Mouse (Mus musculus): ENCODE results near the gene RPS10-NUDT3. TPM values are rescaled to one million over a fixed set of nuclear protein-coding genes. Genes with fewer than 3 reads are reported as not detected.
A peak's percentile ranks its signal among the peaks of the same experiment; 100 is the strongest.

The RPS10-NUDT3 gene
- polyA plus RNA-seq, 1 experiment from 2014 or later = not detected

DNA sequence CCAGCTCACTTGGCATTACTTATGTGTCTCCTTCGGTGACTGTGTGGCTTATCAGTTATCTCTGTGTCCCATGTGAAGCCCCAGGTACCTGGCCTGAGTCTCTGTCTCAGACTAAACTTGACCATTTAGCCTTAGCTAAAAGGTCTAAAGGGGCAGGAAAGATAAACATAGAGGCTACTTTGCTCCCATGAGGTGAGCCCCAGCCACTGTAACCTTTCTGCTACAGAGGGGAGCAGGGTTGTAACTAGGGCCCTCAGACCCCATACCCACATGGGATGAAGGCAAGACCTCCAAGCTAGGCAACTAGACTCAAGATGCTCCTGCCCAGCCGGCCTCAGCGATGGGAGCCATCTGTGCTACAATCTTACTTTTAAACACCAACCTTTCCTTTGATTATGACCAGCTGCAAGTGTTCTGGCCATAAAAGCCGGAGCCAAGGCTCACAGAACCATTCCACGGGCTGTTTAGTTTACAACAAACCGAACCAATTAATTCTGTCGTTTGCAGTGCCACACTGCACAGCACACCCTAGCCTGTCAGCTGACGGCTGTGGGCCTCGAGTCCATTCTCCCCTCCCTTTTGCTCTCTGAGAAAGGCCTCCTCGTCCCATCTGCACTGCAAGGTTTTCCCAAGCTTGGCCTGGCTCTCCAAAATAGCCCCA lies 59.8 kb downstream of the RPS10-NUDT3 start:
- H3K4me1 ChIP-seq (ENCODE audit: control insufficient read depth, insufficient read depth, low read length) = no peaks in the 10 kb centered on the region
- no peak overlapping the region for H3K4me3 ChIP-seq (ENCODE audit: low read length)
- no peaks in the 10 kb centered on the region for H3K27me3 ChIP-seq (ENCODE audit: control insufficient read depth, insufficient read depth, low read length)
- 32% methylated on average over 10 of the region's 10 CpGs for WGBS
- H3K27ac ChIP-seq (ENCODE audit: low read depth, low read length) = no peak overlapping the region
- ATAC-seq (ENCODE audit: low FRiP score, low TSS enrichment) = no peak
- H3K36me3 ChIP-seq (ENCODE audit: control insufficient read depth, insufficient read depth, low read length) = peaks cover 40% of the 10 kb centered on the region
- no peak overlapping the region for H3K4me2 ChIP-seq (replicated peaks; ENCODE audit: low read depth, low read length)
- H3K9me3 ChIP-seq (ENCODE audit: control insufficient read depth, low read length) = no peaks in the 10 kb centered on the region
- H3K9ac ChIP-seq (ENCODE audit: low read depth, low read length) = no peak overlapping the region

DNA sequence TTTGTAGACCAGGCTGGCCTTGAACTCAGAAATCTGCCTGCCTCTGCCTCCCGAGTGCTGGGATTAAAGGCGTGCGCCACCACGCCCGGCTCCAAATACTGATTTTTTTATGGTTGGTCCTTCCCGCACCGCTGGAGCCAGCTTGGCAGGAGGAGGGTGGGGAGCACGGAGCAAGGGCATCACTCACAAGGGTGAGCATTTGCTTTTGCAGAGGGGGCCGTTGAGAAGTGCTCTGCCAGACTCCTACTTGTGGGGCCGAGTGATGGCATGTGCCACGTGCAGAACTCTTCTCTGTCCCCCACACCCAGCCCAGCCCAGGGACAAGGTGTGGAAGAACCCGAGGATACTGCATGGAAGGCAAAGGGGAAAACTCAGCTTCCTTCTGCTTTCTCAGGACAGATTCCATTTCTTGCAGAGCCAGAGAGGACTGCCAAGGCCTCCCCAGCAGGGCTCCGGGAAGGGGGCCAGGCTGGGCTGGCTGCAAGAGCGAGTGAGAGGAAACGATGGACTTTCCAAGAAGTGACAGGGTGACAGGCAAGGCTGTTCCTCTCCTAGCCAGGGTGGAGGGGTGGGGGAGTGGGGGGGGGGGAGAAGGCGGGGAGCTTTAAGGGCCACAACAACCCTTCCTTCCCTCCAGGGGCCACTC lies 60.4 kb downstream of the RPS10-NUDT3 start:
- 95% methylated on average over 15 of the region's 16 CpGs for WGBS
- Histone ChIP-seq H3K27me3 (ENCODE audit: control insufficient read depth, insufficient read depth, low read length) (no peaks in the 10 kb centered on the region), H3K4me1 (ENCODE audit: control insufficient read depth, insufficient read depth, low read length) (no peaks in the 10 kb centered on the region), H3K9ac (ENCODE audit: low read depth, low read length) (no peak overlapping the region), H3K9me3 (ENCODE audit: control insufficient read depth, low read length) (no peaks in the 10 kb centered on the region), H3K4me2 (replicated peaks; ENCODE audit: low read depth, low read length) (no peak overlapping the region), H3K27ac (ENCODE audit: low read depth, low read length) (no peak overlapping the region), H3K36me3 (ENCODE audit: control insufficient read depth, insufficient read depth, low read length) (peaks cover 34% of the 10 kb centered on the region), H3K4me3 (ENCODE audit: low read length) (no peak overlapping the region)
- no peak for ATAC-seq (ENCODE audit: low FRiP score, low TSS enrichment)

DNA sequence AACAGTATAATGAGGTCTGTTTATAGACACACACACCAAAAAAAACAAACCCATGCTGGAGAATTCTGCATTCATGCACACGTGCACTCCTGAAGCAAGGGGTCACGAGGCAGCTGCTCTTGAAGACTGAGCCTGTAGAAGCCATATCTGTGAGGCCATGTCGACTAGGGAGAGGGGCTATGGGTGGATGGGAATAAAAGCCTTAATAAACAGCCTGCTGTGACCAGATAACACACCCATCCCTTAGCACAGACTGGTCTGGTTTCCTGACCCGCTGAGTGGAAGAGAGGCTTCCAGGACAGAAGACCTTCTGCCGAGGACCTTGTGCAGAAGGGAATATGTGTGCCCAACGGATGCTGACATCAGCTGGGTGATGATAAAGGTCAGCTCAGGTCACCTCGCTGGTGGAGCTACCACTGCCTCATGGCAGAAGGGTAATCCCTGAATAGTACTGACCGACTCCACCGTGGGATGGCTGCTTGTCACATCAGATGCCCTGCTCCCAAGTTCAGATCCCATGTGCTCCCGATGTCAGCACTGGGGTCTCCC lies 61.2 kb downstream of the RPS10-NUDT3 start:
- Histone ChIP-seq H3K9me3 (ENCODE audit: control insufficient read depth, low read length) (no peaks in the 10 kb centered on the region), H3K4me3 (ENCODE audit: low read length) (no peak overlapping the region), H3K4me1 (ENCODE audit: control insufficient read depth, insufficient read depth, low read length) (no peaks in the 10 kb centered on the region), H3K27ac (ENCODE audit: low read depth, low read length) (no peak overlapping the region), H3K9ac (ENCODE audit: low read depth, low read length) (no peak overlapping the region), H3K36me3 (ENCODE audit: control insufficient read depth, insufficient read depth, low read length) (peaks cover 26% of the 10 kb centered on the region; the same call in 1 of the 2 replicates), H3K27me3 (ENCODE audit: control insufficient read depth, insufficient read depth, low read length) (no peaks in the 10 kb centered on the region), H3K4me2 (replicated peaks; ENCODE audit: low read depth, low read length) (no peak overlapping the region)
- 85% methylated on average over 10 of the region's 10 CpGs for WGBS
- no peak for ATAC-seq (ENCODE audit: low FRiP score, low TSS enrichment)

DNA sequence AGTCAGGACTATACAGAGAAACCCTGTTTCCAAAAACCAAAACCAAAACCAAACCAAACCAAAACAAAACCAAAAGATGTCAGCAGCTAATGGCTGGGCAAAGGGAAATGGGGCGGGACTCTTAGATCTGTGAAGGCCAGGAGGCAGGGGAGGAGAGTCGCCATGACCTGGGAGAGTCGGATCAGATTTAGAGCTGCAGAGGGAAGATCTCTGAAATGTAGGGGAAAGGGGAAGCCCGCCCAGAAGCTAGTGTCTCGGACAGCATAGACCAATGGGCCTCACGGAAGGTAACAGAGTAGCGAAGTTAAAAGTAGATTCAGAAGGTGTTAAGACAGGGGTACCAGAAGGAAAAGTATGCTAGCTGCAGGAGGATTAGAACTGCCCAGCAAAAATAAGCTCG lies 63.7 kb downstream of the RPS10-NUDT3 start:
- Histone ChIP-seq H3K4me1 (ENCODE audit: control insufficient read depth, insufficient read depth, low read length) (no peaks in the 10 kb centered on the region), H3K9ac (ENCODE audit: low read depth, low read length) (no peak overlapping the region), H3K4me2 (replicated peaks; ENCODE audit: low read depth, low read length) (no peak overlapping the region), H3K4me3 (ENCODE audit: low read length) (no peak overlapping the region), H3K27ac (ENCODE audit: low read depth, low read length) (no peak overlapping the region), H3K27me3 (ENCODE audit: control insufficient read depth, insufficient read depth, low read length) (no peaks in the 10 kb centered on the region), H3K9me3 (ENCODE audit: control insufficient read depth, low read length) (no peaks in the 10 kb centered on the region), H3K36me3 (ENCODE audit: control insufficient read depth, insufficient read depth, low read length) (peaks cover 11% of the 10 kb centered on the region; the same call in 1 of the 2 replicates)
- WGBS = 70% methylated on average over 8 of the region's 8 CpGs
- no peak for ATAC-seq (ENCODE audit: low FRiP score, low TSS enrichment)

DNA sequence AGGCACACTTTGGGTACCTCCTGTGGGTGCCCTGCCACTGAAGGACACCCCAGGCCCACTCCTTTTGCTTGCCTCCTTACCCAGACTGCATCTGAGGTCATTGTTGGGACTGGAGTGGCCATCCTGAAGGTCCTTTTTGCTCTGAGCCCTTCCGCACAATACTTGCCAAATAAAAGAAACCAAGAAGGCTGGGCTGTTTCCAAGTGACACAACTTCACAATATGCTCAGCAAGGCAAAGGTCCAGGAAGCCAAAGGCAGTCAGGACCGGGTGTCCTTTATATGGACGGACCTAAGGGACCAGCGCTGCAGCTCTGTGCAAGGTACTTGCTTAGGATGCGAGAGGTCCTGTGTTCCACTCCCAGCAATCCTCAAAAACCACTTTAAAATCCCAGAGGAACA lies 66.8 kb downstream of the RPS10-NUDT3 start:
- no peak for ATAC-seq (ENCODE audit: low FRiP score, low TSS enrichment)
- Histone ChIP-seq H3K4me1 (ENCODE audit: control insufficient read depth, insufficient read depth, low read length) (peaks cover 8% of the 10 kb centered on the region), H3K27ac (ENCODE audit: low read depth, low read length) (no peak overlapping the region), H3K27me3 (ENCODE audit: control insufficient read depth, insufficient read depth, low read length) (no peaks in the 10 kb centered on the region), H3K9ac (ENCODE audit: low read depth, low read length) (no peak overlapping the region), H3K9me3 (ENCODE audit: control insufficient read depth, low read length) (no peaks in the 10 kb centered on the region), H3K4me3 (ENCODE audit: low read length) (no peak overlapping the region), H3K4me2 (replicated peaks; ENCODE audit: low read depth, low read length) (no peak overlapping the region), H3K36me3 (ENCODE audit: control insufficient read depth, insufficient read depth, low read length) (no peaks in the 10 kb centered on the region)
- 93% methylated on average over 5 of the region's 5 CpGs for WGBS

DNA sequence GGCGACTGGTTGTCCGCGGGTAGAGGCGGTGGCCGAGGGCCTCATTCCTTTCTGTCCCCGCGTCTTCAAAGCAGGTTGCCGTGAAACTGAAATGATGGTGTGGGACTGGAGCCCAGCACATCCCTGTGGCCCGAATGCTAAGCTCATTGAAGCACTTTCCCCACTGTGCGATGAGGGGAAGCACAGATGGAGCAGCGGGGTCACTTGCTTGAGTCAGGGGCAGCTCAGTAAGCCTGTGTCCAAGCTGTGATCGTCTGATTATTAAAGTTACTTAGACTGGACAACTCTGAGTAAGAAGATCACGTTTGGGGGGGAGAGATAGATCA lies 69.1 kb downstream of the RPS10-NUDT3 start:
- Histone ChIP-seq H3K9ac (ENCODE audit: low read depth, low read length) (peak overlapping the region; percentile 56; the same call in 1 of the 2 replicates), H3K36me3 (ENCODE audit: control insufficient read depth, insufficient read depth, low read length) (peaks cover 13% of the 10 kb centered on the region; the same call in 1 of the 2 replicates), H3K4me3 (ENCODE audit: low read length) (peak overlapping the region; percentile 58), H3K9me3 (ENCODE audit: control insufficient read depth, low read length) (no peaks in the 10 kb centered on the region), H3K27me3 (ENCODE audit: control insufficient read depth, insufficient read depth, low read length) (no peaks in the 10 kb centered on the region), H3K27ac (ENCODE audit: low read depth, low read length) (no peak overlapping the region), H3K4me1 (ENCODE audit: control insufficient read depth, insufficient read depth, low read length) (peaks cover 8% of the 10 kb centered on the region), H3K4me2 (replicated peaks; ENCODE audit: low read depth, low read length) (peak overlapping the region; percentile 88)
- under 1% methylated on average over 13 of the region's 13 CpGs for WGBS
- no peak for ATAC-seq (ENCODE audit: low FRiP score, low TSS enrichment)

DNA sequence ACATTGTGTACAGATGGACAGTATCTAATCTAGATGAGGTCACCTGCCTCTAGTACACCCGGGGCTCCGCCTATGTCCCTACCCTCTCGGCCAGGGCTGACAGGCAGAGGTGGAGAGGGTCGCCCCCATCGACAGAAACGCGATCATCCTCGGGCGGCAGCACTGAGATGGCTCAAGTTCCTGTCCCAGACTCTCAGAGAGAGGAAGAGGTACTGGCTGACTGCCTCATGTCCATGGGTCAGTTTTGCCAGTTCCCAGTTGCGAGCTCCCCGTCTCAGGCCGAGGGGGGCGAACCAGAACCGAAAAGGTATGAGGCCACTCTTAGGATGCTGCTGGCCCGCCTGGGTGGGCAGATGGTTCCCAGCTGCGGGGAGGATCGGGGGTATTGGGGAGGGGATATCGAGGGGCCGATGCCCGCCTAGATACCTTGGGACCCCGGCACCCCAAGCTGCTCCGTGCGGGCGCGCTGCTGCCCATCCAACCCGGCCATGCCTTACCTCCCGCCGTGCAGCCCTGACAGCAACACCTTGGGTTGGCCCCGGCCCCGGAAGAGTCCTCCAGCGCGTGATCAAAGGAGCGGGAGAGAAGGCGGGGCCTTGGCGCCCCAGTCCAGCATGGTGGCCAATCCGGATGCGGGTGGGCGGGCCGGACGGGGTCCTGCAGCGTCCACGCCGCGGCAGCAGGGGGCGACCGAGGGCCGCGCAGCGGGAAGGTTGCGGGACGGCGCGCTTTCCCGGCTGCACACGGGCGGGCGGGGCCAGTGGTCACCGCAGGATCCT lies 69.7 kb downstream of the RPS10-NUDT3 start, which contains the start of gene AI413582:
Gene AI413582 (minus strand): TSS at position 594 of the 779 bp plus-strand sequence.
- peaks cover 18% of the 10 kb centered on the region; the same call in 1 of the 2 replicates for H3K36me3 ChIP-seq (ENCODE audit: control insufficient read depth, insufficient read depth, low read length)
- H3K4me3 ChIP-seq (ENCODE audit: low read length) = peak within 1 kb of the TSS; percentile 58
- H3K4me1 ChIP-seq (ENCODE audit: control insufficient read depth, insufficient read depth, low read length) = peaks cover 8% of the 10 kb centered on the region
- peak within 1 kb of the TSS; percentile 88 for H3K4me2 ChIP-seq (replicated peaks; ENCODE audit: low read depth, low read length)
- ATAC-seq (ENCODE audit: low FRiP score, low TSS enrichment) = peak; percentile 92
- H3K9me3 ChIP-seq (ENCODE audit: control insufficient read depth, low read length) = no peaks in the 10 kb centered on the region
- peak within 1 kb of the TSS; percentile 56 for H3K9ac ChIP-seq (ENCODE audit: low read depth, low read length)
- WGBS = under 1% methylated on average over 40 of the region's 58 CpGs
- no peaks in the 10 kb centered on the region for H3K27me3 ChIP-seq (ENCODE audit: control insufficient read depth, insufficient read depth, low read length)
- H3K27ac ChIP-seq (ENCODE audit: low read depth, low read length) = peak within 1 kb of the TSS; percentile 20; the same call in 1 of the 2 replicates

DNA sequence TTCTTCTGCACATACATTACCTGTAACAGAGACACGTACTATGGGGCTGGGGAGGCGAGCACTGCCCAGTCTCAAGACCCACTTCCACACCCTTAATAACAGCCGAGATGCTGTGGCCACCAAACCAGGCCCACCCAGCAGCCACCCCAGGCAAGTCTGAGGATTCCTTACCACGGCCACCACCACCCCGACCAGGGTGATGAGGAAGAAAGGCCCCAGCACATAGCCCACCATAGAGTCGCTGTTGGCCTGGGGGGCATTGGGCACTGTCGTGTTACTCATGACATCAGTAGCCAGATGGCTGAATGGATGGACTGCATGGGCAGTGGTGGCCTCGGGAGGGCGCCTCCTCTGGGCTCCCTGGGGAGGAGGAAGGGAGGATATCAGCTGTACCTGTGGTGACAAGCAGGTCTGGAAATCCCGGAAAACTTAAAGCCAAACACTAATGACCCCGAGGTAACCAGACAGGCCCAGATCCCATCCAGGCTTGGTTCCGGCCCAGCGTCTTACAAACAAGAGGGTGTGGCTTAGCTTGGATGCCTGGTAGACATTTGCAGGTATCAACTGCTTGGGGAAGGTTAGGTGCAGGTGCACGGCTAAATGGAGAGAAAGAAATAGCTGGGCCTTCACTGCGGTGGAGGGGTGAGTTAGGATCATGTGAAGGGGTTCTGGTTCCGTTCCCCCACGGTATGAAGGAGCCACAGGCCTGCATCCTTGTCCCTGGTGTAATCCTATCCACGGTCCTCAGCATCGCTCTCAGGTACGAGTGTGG lies 70.4 kb downstream of the RPS10-NUDT3 start:
- WGBS = 15% methylated on average over 20 of the region's 20 CpGs
- H3K4me3 ChIP-seq (ENCODE audit: low read length) = peak overlapping the region; percentile 58
- no peaks in the 10 kb centered on the region for H3K27me3 ChIP-seq (ENCODE audit: control insufficient read depth, insufficient read depth, low read length)
- H3K9ac ChIP-seq (ENCODE audit: low read depth, low read length) = peak overlapping the region; percentile 53
- H3K4me1 ChIP-seq (ENCODE audit: control insufficient read depth, insufficient read depth, low read length) = peaks cover 8% of the 10 kb centered on the region
- no peak overlapping the region for H3K27ac ChIP-seq (ENCODE audit: low read depth, low read length)
- H3K4me2 ChIP-seq (replicated peaks; ENCODE audit: low read depth, low read length) = peak overlapping the region; percentile 88
- H3K36me3 ChIP-seq (ENCODE audit: control insufficient read depth, insufficient read depth, low read length) = peaks cover 21% of the 10 kb centered on the region; the same call in 1 of the 2 replicates
- no peaks in the 10 kb centered on the region for H3K9me3 ChIP-seq (ENCODE audit: control insufficient read depth, low read length)
- no peak for ATAC-seq (ENCODE audit: low FRiP score, low TSS enrichment)

Data from kidney, embryonic 14.5 days (tissue).